Mouse (Mus musculus): ENCODE data around the gene Psat1.

Psat1 gene

DNA sequence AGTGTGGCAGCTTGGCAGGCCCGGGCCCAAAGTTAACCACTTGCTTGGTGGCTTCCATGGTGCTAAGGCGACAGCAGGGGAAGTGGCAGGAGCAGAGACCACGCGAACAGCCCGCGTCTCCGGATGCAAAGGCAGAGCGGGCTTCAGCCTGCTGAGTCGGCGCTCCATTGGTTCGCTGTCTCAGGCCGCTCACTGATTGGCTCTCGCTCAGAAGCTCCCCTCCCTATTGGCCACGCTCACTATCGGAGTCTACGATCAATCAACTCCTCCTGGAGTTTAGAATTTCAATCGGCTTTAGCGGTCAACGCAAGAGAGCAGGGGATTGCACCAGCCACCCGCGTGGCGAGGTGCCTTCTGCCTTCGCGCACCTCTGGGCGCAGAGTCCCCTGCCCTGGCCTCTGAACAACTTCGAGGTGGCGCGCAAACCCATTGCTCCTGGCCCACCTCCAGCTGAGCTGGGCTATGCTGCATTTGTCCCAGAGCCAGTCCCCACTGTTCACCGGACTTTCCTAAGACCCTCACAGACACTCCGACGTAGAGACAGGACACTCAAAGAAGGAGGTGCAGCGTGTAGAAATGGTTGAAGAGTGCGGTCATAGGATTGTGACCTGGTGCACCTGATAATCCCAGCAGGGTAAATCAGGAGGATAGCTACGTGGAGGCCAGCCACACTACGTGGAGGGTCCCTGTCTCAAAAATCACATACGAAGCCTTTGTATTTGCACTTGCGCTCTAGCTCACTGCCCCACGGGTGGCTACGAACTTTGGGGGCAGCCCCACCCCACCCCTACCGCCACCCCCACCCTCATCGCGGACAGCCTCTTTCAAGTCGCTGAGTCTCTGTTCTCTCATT is 22.0 kb downstream of the Psat1 start:
- DNase-seq (ENCODE audit: low read depth, low spot score), result peak; percentile 96

DNA sequence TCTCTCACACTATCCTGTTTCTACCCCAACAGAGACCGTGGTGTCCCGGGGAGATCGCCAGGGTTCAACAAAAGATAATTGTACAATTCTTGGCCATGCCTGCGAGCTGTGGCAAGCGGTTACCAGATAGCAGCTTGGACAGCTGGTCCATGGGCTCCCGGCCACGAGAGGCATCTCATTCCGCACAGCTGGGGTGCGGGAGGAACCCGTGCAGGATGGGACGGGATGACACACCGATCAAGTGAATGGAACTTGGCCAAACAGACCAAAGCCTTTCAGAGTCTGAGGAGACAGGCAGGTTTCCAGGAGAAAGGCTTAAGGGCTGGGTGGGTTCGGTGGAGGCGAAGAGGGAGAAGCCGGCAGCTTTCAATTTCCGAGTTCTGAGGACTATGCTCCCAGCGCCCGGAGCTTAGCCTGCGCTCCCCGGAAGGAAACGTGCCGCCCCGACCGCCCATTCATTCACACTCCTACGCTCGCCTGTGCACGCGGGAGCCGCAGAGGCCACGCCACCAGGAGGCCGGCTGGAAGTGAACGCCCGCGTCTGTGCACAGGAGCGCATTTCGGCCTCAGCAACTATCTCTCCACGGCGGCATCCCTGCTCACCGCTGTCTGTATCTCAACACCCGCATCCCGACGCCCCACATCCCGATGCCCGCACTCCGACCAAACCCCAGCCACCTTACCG is 22.8 kb downstream of the Psat1 start:
- peak; percentile 68 for DNase-seq (ENCODE audit: low read depth, low spot score)

DNA sequence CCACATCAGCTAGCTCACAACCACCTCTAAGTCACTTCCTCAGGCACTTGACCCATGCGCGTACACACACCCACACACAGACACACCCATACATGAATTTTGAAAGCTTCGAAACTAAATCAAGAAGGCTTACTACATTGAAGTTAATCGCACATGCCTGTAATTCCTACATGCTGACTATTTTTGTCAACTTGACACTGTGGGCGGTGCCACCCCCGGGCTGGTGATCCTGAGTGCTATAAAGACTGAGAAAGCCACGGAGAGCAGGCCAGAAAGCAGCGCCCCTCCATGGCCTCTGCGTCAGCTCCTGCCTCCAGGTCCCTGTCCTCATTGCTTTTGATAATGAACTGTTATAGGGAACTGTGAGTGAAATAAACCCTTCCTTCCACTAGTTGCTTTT is 23.7 kb downstream of the Psat1 start:
- DNase-seq (ENCODE audit: low read depth, low spot score), result peak; percentile 28

DNA sequence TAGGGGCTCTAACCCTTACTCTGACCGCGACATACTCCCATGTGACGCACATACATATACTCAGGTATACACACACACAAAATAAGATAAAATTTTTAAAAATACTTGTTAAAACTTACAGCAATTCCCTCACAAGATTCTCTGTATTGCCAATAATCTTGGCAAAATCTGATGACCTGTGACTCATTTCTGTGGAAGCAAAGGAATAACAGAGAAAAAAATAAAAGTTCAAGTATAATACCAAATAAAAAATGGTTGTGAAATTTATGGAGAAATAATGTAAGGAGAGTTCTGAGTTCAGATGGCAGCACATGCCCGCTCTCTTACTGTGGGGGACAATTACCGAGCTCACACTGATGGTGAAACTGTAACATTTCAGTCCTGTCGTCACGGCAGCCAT is 27.8 kb downstream of the Psat1 start:
- DNase-seq (ENCODE audit: low read depth, low spot score), result no peak

DNA sequence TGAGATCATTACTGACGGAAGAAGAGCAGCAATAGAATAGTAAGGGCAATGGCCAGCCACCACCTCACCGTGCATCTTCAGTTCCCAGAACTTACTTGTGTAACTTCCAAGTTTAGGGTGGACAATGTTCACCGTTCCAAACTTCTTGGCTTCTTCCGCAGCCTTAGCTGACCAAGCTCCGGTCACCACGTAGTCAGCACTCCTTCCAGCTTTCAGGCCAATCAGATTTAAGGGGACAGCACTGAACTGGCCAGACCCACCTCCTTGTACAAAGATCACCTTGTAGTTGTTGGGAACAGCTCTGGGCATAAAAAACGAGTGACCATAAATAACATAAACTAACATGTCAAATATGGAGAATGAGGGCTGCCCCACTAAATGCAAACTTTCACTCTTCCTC is 29.0 kb downstream of the Psat1 start:
- no peak for DNase-seq (ENCODE audit: low read depth, low spot score)

DNA sequence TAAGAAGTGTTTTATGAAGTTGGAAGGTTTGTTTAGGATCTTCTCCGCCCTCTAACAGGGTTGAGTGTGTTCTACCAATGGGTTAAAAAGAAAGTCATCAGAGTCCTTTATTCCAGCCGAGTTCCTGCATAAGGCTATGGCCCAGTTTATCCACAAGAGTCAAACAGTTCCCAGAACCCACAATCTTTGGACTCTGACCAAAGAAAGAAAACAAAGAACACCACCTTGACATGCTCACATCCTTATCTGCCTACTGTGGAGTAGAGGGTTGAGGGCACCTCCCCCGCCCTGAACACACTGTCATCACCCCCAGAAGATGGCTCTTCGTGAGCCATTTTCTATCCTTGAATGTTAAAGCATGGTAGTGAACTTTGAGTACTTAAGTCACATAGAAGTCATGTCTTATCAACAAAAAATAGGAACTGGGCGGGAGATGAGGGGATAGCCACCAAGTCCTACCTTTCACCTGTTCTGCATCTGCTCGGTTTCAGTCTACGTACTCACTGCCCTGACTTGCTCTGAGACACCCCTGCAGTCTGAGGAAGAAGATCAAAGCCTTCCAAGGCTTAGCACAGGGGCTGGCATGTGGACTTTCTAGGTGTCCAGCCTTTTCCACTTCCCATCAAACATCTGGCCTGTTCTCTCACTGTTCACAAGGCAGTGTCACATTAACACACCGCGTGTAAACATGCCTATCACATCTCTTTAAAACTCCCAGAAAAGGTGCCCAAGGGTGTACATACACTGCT is 33.7 kb downstream of the Psat1 start:
- DNase-seq (ENCODE audit: low read depth, low spot score), result no peak

DNA sequence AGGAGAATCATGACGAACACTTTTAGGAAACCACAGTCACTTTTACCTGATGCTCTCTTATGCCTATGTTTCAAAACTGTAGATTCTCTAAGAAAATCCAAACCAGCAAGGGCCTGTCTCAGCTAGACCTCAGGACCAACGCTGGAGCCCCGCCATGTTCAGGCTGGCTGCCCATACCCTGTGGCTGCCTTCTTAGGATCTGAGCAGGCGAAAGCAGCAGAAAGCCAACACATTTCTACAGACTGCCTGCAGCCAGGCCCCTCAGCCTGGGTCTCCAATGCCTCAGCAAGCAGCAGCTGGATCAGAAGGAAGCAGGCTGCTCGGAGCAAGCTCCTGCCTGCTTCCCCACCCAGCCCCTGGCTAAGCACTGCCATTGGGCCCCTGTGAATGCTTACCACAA is 35.7 kb downstream of the Psat1 start:
- no peak for DNase-seq (ENCODE audit: low read depth, low spot score)

DNA sequence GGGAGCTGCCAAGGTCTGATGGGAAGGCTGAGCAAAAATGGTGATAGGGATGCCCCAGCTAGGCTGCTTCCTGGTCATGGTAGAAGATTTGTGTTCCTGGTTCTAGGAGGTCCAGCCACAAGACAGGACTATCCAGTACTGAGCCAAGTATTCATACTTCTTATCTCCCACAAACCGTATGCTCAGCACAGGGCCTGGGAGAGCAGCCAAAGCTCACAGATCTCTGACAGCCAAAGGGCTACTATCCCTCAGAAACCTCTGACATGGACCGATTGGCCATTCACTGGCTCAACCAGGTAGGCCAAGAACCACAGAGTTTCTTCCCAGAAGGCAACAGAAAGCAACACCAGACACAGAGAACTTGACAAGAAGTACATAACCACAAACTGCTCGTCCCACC is 36.1 kb downstream of the Psat1 start:
- no peak for DNase-seq (ENCODE audit: low read depth, low spot score)

DNA sequence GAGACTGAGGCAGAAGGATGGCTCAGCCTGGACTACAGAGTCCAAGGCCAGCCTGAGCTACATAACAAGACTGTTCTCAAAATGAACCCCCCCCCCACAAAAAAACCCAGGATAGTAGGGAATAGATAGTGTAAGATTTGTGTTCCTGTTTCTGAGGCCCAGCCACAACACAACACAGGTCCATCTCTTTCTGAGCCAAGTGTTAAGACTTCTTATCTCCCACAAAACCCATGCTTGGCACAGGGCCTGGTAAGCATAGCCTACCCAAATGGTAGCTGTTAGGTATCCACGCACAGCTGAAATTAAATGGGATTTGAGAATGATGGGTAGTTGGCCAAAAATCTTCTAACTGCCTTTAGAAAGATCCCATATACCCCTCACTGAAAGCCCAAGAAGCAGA is 36.6 kb downstream of the Psat1 start:
- no peak for DNase-seq (ENCODE audit: low read depth, low spot score)

DNA sequence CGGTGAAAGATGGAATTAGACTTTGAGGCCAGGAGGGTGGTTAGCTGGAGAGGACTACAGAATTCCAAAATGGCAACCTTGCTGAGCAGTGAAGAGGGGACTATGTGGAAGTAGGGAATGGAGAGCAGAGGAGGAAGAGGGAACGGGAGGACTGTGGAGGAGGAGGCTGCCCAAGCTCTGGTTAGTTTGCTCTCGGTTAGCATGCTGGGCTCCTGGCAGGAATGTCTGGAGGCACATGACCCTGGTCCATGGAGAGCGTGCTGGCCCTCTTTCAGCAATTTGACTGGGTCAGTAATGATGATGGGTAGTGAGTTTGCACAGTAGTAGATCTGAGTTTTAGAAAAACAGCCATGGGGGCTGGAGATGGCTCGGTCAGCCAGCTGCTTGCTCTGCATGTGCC is 39.1 kb downstream of the Psat1 start:
- no peak for DNase-seq (ENCODE audit: low read depth, low spot score)

DNA sequence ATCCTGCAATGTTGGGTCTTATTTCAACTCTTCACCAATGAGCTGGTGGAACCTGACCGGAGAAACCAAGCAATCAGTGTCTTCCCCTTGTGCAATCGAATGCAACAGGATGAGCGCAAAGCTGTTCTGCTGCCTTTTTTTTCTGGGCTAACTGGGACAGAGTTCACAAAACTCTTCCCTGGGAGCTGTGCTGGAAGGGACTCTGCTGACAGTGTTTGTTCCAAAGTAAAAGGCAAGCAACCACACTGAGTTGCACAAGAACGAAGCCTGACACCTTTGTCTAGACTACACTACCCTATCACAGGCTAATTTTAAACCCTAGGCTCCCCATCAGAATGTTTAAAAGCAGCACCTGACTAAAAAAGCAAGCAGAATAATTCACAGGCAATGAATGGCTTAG is 42.4 kb downstream of the Psat1 start:
- no peak for DNase-seq (ENCODE audit: low read depth, low spot score)

DNA sequence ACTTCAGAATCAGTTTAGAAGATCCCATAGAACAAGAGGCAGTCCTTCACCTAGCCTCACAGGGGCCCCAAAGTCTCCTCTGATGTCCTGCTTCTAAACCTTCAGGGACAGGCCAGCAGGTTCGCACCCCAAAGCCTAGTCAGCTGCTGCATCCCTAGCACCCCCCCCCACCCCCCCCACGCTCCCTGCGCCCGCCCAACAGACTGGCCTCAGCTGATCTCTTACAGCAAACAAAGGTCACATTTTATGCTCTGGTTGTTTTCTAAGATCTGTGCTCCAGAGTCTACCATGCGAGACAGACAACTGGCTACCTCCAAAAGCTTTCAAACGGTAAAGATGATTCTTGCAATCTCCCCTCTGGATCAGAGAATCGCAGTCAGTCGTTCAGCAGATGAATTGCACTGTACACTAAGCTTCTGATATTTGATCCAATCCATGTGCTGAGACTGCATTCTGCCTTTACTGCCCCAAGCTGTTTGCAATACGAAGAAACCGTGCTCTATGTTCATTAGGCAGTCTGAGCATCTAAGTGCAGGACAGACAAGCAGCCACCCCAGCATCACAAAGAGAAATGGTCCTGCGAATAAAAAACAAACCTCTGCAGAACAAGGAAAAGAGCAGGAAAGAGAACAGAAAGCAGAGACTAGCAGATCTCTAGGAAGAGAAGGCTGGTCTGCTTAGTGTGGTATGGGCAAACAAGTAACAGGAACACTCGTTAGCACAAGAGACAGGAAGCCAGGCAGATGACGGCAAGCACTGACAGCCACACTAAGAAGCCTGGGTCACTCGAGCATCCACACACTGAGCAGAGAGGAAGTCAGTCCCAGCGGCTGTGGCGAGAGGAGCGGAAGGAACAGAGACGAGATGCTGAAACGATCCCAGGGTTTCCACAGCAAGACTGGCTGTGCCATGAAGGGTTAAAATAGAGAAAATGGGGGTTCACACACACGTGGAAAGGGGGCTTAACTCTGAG is 43.3 kb downstream of the Psat1 start:
- DNase-seq (ENCODE audit: low read depth, low spot score), result no peak

DNA sequence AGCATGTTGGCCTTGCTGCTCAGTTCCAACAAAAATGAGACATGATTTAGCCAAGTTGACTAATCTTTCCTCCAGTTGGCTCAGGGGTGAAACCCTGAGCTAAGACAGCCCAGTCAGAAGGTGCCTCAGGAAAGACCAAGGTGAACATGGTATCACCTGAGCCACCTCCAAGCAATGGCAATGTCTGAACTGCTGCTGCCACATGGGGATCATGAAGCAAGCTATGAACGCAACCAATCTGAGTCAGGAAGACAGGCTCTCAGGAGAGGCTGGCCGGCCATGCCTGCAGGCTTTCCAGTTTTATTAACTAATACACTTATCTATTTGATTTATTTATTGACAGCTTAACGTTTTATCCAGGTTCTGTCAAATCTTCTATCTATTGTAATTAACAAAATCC is 51.5 kb downstream of the Psat1 start:
- DNase-seq (ENCODE audit: low read depth, low spot score), result no peak

DNA sequence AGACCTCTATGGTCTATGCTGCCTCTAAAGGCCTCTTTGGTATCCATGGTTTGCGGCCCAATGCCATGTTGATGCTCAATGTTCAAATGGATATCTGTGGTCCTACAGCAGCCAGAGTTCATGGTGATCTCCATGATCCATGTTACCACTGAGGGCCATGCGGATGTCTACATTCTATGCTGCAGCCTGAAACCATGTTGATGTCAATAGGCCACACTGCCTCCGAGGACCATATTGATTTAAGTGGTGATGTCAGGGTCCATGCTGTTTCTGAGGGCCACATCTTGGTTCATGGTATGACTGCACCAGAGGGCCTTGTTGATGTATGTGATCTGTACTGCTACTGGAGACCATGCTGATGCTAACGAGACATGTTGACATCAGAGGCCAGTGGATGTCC is 55.0 kb downstream of the Psat1 start:
- DNase-seq (ENCODE audit: low read depth, low spot score), result no peak

DNA sequence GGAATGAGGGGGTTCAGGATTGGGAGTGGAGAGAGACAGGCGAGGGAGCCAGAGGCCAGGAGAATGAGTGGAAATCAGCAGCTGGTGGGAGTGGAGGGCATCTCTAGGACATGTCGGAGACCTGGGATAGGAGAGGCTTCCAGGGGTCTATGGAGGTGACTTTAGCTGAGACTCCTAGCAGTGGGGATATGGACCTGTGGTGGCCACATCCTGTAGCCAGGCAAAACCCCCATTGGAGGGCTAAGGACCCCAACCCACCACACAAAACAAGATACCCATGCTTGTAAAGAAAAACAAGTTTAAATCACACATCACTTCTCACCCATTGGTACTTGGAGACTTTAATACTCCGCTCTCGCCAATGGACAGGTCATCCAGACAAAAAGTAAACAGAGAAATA is 58.7 kb downstream of the Psat1 start:
- DNase-seq (ENCODE audit: low read depth, low spot score), result no peak

DNA sequence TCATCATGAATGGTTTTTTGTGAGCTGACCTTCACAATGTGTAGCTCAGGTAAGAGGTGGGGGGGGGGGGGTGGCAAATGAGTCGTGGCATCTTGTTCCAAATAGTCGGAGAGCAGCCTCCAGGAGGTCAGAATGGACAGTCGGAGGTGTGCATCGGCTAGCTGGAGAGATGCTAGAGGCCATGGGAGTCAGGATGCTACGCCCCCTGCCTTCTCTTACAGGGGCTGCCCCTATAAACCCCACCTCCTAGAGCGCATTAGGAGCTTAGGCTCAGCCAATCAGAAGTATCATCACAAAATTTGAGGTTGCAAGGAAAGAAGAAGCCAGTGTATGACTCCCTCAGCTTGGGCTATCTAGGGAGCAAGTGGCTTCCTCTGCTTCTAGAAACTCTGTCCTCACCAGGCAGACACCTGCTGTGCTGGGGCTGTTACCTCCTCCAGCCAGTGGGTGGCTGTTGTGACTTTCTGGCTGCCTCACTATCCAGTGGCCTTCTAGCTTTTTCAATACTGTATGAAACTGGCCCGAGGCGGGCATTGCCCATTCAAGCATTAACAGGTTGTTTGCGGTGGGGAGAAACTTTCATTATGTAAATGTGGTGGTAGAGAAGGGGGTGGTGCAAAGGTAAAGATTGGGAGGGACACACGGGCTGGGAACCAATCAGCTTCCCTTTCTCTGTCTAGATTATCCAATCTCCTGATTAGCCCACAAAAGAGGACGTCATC is 64.3 kb downstream of the Psat1 start:
- no peak for DNase-seq (ENCODE audit: low read depth, low spot score)

DNA sequence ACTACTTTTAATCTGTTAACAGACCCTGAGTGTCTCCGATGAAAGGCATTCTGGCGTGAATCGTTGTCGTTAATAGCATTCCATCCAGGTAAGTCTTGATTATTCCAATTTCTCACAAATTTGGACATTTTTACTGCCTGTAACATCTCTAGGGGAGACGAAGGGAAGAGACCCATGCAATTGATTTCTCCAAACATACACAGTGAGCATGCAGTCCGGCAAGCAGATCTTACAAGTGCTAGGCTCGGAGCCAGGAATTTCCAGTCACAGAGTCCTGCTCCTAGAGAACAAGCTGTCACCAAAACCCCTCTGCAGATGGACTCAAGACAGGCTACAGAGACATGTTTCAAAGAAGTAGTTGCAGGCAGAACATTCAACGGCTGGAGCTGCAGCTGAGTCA is 66.4 kb downstream of the Psat1 start:
- DNase-seq (ENCODE audit: low read depth, low spot score), result no peak

DNA sequence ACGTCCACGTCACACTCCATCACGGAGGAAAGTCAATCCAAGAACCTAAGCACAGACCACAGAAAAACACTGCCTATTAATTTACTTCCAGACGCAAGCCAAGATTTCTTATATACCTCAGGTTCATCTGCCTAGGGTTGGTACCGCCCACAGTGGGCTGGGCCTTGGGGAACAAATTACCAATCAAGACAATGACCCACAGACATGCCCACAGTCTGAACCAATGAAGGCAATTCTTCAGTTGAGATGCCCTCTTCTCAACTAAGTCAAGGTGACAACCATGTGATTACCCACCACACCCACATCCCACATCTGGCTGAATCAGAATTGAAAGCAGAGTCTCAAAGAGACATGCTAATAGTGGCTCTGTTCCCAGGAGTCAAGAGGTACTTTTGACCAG is 67.9 kb downstream of the Psat1 start:
- DNase-seq (ENCODE audit: low read depth, low spot score), result no peak

DNA sequence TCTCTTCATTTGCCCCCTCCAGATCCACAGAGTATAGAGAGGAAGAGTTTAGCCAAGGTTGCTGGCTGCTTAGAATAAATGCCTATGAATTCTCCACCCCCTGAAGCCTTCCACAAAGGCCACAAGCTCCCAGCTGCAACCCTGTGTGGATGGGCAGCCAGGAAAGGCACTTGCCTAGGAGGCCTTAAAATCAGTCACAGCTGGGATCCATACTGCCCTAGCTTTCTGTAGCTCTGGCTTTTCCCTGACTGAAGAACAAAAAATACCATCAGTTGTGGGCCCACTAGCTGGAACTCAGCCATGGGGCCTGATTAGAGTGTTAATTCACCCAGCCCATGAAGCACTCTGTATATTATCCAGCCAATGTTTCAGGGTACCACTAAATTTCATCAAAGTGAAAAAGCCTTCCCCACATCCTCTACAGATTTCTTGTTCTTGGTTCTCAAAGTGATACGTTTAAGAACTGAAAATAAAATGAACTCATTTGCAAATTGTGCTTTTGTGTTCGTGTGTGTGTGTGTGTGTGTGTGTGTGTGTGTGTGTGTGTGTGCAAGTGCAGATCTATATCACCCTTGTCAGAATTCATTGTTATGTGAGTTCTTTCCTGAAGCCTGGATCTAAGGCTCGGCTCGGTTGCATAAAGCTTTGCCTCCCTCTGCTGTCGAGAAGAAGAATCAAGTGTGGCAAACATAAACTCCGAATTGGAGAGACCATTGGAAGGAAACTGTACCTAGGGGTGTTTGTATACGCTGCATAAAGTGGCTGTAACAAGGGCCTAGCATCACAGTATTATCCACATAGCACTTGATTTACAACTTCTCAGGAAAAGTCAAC is 78.1 kb downstream of the Psat1 start:
- peak; percentile 41 for DNase-seq (ENCODE audit: low read depth, low spot score)

DNA sequence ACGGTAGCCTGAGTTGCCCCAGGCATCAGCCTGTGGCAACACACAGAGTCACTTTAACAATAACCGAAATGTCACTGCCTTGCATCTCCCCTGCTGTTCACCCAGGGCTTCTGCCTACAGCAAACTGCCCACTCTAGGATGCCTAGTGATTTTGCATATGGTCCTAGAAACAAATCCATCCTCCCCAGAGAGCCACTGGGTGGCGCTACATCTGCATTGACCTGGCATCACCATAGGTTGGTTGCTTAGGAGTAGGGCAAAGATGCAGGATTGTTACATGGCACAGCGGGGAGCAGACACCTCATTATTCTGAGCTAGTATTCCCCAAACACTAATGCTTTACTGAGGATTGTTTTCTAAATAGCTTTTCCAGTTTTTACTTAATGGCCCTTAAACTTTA is 80.3 kb downstream of the Psat1 start:
- DNase-seq (ENCODE audit: low read depth, low spot score), result peak; percentile 43
